Mouse (Mus musculus) hindbrain, embryonic 10.5 days (tissue): Measurements from ENCODE around the gene Mex3d. TPM values are rescaled to one million over a fixed set of nuclear protein-coding genes. Genes with fewer than 3 reads are reported as not detected.

Experiments
- DNase-seq: peaks from one replicate; pipeline ENCODE4 v3.0.0-alpha.2; 2017; ENCODE audit warnings: low spot score
- H3K27ac ChIP-seq: fragments of 300-500 bp; sonication (generic); 2 replicates; pipeline ENCODE4 v1.5.1; 2016; ENCODE audit warnings: mild to moderate bottlenecking, moderate library complexity
- H3K27me3 ChIP-seq: fragments of 300-500 bp; sonication (generic); 2 replicates; pipeline ENCODE4 v1.6.1; 2016; ENCODE audit warnings: mild to moderate bottlenecking; ENCODE audit not compliant: poor library complexity, insufficient read depth, severe bottlenecking
- H3K36me3 ChIP-seq: fragments of 300-500 bp; sonication (generic); 2 replicates; pipeline ENCODE4 v1.6.1; 2016; ENCODE audit warnings: mild to moderate bottlenecking, moderate library complexity
- H3K4me1 ChIP-seq: fragments of 300-500 bp; sonication (generic); replicated peaks from 2 replicates; pipeline ENCODE4 v1.6.1; 2016; ENCODE audit warnings: mild to moderate bottlenecking
- H3K4me3 ChIP-seq: fragments of 300-500 bp; sonication (generic); 2 replicates; pipeline ENCODE4 v1.5.1; 2016; ENCODE audit warnings: mild to moderate bottlenecking, moderate library complexity
- H3K9me3 ChIP-seq: fragments of 300-500 bp; sonication (generic); 2 replicates; pipeline ENCODE4 v1.6.1; 2016; ENCODE audit warnings: mild to moderate bottlenecking, moderate library complexity
- WGBS: fragments of 180-500 bp; shearing (Covaris S2); methylation state at CpG from one replicate; pipeline ENCODE4 v1.1.7; 2016; 5-methylcytosine and 5-hydroxymethylcytosine counted together
- polyA plus RNA-seq: library from polyadenylated mRNA; unstranded; fragments of >200 nt; fragmentation: Nextera tagmentation; extraction: Ambion mirVana; gene quantifications from 2 replicates; pipeline ENCODE4 v1.2.1, GENCODE M21; 2016

The Mex3d gene
- polyA plus RNA-seq, 1 experiment from 2014 or later = 8.8 TPM

DNA sequence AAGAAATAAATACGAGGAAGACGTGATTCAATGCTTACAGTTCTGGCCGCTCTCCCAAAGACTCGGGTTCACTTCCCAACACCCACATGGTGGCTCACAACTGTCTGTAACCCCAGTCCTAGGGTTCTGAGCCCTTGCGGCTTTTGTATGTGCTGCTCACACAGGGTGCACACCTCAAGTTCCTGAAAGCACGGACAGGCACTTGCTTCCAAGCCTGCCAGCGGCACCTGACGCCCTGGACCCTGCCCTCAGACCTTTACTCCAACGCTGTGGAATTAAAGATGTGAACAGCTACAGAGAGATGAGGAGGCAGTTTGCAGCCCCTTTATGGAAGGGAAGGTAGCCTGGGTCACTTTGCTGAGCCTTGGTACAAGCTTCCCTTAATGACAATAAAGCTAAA, 3.2 kb upstream of the Mex3d start:
- H3K4me3 ChIP-seq = no peak overlapping the region
- H3K4me1 ChIP-seq = peaks cover 18% of the 10 kb centered on the region
- DNase-seq = no peak
- H3K27me3 ChIP-seq = no peaks in the 10 kb centered on the region
- no peaks in the 10 kb centered on the region for H3K9me3 ChIP-seq
- WGBS = 85% methylated on average over 9 of the region's 9 CpGs
- H3K36me3 ChIP-seq = peaks cover 61% of the 10 kb centered on the region
- H3K27ac ChIP-seq = no peak overlapping the region

DNA sequence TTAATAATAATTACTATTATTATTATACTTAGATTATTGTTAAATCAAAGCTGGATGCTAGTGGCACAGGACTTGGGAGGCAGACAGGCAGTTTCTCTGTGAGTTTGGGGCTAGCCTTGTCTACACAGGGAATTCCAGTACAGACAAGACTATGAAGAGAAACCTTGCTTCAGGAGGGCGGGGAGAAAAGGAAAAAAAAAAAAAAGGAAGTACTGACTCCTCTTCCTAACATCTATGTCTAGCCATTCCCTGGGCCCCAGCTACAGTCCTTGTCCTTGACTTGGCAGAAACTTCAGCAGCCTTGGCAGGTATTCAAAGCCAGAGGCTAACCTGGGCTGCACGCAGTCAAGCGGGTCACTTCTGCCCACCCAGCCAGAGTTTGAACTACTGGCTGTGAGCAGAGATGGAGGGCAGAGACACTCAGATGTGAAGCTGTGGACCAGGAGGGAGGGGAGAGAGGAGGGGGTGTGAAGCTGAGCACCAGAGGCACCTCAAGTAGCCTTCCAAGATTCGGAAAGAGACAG, 1.8 kb upstream of the Mex3d start:
- 82% methylated on average over 4 of the region's 4 CpGs for WGBS
- no peak overlapping the region for H3K27ac ChIP-seq
- H3K9me3 ChIP-seq = no peaks in the 10 kb centered on the region
- H3K36me3 ChIP-seq = peaks cover 60% of the 10 kb centered on the region
- H3K27me3 ChIP-seq = no peaks in the 10 kb centered on the region
- no peak for DNase-seq
- peaks cover 30% of the 10 kb centered on the region for H3K4me1 ChIP-seq
- no peak overlapping the region for H3K4me3 ChIP-seq

DNA sequence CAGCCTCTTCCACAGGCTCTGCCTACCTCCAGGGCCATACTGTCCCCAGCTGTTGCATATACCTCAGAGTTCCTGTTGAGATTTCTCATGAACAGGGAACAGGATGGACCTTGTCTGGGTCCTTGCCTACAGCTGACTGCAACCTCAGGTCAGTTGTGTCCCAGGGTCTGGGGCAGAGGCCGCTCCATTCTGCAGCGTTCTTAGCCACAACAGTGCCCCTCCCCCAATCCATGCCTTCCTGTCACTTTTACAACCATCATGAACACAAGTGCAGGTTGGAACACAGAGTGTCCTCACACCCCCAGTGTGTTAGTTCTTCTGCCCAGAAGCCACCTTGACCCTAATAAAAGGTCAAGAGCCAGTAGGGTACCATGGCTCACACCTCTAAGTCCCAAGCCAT, 1.3 kb upstream of the Mex3d start:
- Histone ChIP-seq H3K4me3 (peak overlapping the region; percentile 97), H3K9me3 (no peaks in the 10 kb centered on the region), H3K27ac (peak overlapping the region; percentile 98), H3K4me1 (peaks cover 35% of the 10 kb centered on the region), H3K36me3 (peaks cover 60% of the 10 kb centered on the region), H3K27me3 (no peaks in the 10 kb centered on the region)
- 34% methylated on average over 2 of the region's 2 CpGs for WGBS
- DNase-seq = no peak

GRCm38 (mm10) chr10:80386735-80387471, 556 bp downstream of the Mex3d start:
- H3K4me1 ChIP-seq = peaks cover 44% of the 10 kb centered on the region
- H3K27me3 ChIP-seq = no peaks in the 10 kb centered on the region
- no peaks in the 10 kb centered on the region for H3K9me3 ChIP-seq
- WGBS = under 1% methylated on average over 94 of the region's 94 CpGs
- H3K36me3 ChIP-seq = peaks cover 60% of the 10 kb centered on the region
- peak overlapping the region; percentile 98 for H3K27ac ChIP-seq
- DNase-seq = peak; percentile 35
- H3K4me3 ChIP-seq = peak overlapping the region; percentile 97

DNA sequence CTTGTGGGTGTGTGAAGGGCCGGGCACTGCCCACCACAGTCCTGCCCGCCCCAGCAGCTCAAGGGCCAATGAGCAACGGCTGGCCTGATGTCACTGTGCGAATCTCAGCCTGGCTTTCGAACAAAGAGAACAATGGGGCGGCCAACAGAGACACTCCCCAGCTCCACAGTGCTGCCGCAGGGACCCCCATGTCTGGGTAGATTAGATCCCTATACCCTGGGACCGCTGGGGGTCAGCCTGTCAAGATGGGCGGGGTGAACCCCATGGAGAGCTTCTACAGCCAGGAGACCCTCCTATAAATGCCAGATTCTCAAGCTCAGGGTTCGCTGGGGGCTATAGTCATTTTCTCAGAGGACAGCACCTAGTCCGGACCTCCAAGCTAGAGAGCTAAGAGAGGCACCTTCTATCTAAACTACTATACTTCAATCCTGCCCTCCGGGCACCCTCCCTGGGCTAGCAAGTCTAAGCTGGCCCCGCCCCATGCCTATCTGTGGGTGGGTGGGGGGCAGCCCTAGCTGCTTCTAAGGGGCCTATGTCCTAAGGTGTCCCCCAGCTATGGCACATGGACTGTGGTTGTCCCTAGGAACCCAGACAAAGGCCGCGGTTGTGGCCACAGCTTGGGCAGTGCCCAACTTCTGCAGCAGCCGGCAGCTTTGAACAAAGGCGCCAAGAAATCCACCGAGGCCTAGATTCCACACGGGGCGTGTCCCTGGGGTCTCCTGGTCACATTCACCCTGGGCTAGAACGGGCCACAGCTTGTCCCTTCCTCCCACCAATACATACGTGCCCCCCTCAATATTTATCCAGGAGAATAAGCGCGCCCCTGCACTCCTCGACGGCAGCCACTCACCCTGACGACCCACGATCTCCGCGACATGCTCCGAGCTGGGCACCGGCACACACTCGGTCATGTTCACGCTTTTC, 1.4 kb downstream of the Mex3d start:
- Histone ChIP-seq H3K36me3 (peaks cover 60% of the 10 kb centered on the region), H3K4me1 (peaks cover 49% of the 10 kb centered on the region)
- DNase-seq = peak; percentile 84

DNA sequence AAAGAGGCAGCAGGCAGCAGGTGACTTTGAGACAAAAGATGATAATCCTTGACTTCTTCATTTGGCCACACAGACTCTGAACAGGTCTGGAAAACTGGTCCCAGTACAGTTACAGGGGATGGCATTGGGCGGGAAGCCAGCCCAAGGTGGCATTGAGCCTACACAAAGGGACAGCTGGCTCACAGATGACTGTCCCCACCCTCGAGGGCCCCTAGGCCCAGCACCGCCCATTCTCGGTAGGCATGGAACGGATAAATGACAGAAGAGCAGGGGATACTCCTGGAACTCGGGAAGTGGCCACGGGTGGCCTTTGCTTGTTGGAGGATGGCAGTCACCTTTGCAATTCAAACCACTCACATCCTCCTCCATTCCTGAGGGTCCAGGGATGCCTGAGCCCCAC, 2.1 kb downstream of the Mex3d start:
- Histone ChIP-seq H3K9me3 (no peaks in the 10 kb centered on the region), H3K27ac (peak overlapping the region; percentile 98), H3K4me1 (peaks cover 52% of the 10 kb centered on the region), H3K4me3 (peak overlapping the region; percentile 97), H3K27me3 (no peaks in the 10 kb centered on the region), H3K36me3 (peaks cover 60% of the 10 kb centered on the region)
- WGBS = 20% methylated on average over 7 of the region's 7 CpGs
- no peak for DNase-seq

More for the DNA sequence above, 1.4 kb downstream of the Mex3d start:
- H3K4me3 ChIP-seq = peak overlapping the region; percentile 97
- no peaks in the 10 kb centered on the region for H3K9me3 ChIP-seq
- WGBS = under 1% methylated on average over 34 of the region's 34 CpGs
- H3K27ac ChIP-seq = peak overlapping the region; percentile 98
- H3K27me3 ChIP-seq = no peaks in the 10 kb centered on the region

- Histone ChIP-seq H3K4me3 (peak overlapping the region; percentile 97), H3K36me3 (peaks cover 60% of the 10 kb centered on the region), H3K4me1 (peaks cover 52% of the 10 kb centered on the region), H3K27me3 (no peaks in the 10 kb centered on the region), H3K9me3 (no peaks in the 10 kb centered on the region), H3K27ac (peak overlapping the region; percentile 98)
- WGBS = 81% methylated on average over 7 of the region's 7 CpGs
- DNase-seq = no peak
These were observed 2.8 kb downstream of the Mex3d start for GRCm38 (mm10) chr10:80384709-80385108.

- no peaks in the 10 kb centered on the region for H3K27me3 ChIP-seq
- peaks cover 64% of the 10 kb centered on the region for H3K36me3 ChIP-seq
- DNase-seq = no peak
- H3K4me3 ChIP-seq = peak overlapping the region; percentile 97
- WGBS = 90% methylated on average over 4 of the region's 4 CpGs
- peak overlapping the region; percentile 98; the same call in 1 of the 2 replicates for H3K27ac ChIP-seq
- H3K4me1 ChIP-seq = peaks cover 52% of the 10 kb centered on the region
- no peaks in the 10 kb centered on the region for H3K9me3 ChIP-seq
These were observed 3.3 kb downstream of the Mex3d start for GRCm38 (mm10) chr10:80384115-80384639.

- no peak for DNase-seq
- H3K9me3 ChIP-seq = no peaks in the 10 kb centered on the region
- 69% methylated on average over 4 of the region's 4 CpGs for WGBS
- H3K36me3 ChIP-seq = peaks cover 66% of the 10 kb centered on the region
- H3K27ac ChIP-seq = peak overlapping the region; percentile 18; the same call in 1 of the 2 replicates
- H3K4me1 ChIP-seq = peaks cover 50% of the 10 kb centered on the region
- H3K4me3 ChIP-seq = peak overlapping the region; percentile 97
- no peaks in the 10 kb centered on the region for H3K27me3 ChIP-seq
These were observed 4.0 kb downstream of the Mex3d start for GRCm38 (mm10) chr10:80383431-80383830.

- Histone ChIP-seq H3K9me3 (no peaks in the 10 kb centered on the region), H3K36me3 (peaks cover 66% of the 10 kb centered on the region), H3K4me3 (peak overlapping the region; percentile 97; the same call in 1 of the 2 replicates), H3K27ac (peak overlapping the region; percentile 18; the same call in 1 of the 2 replicates), H3K4me1 (peaks cover 44% of the 10 kb centered on the region), H3K27me3 (no peaks in the 10 kb centered on the region)
- WGBS = 94% methylated on average over 7 of the region's 7 CpGs
- DNase-seq = no peak
These were observed 4.7 kb downstream of the Mex3d start for GRCm38 (mm10) chr10:80382641-80383365.

DNA sequence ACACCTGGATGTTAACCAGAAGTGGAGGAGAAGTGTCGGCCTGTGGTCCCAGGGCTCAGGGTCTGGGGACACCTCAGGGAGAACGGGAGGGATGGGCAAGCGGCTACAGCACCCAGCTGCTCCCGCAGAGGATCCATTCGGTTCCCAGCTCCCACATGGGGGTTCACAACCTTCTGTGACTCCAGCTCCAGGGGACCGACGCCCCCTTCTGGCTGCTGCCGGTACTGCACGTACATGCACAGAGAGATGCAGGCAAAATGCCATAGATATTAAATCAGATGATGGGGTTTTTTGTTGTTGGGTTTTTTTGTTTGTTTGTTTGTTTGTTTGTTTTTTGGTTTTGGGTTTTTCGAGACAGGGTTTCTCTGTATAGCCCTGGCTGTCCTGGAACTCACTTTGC, 9.7 kb downstream of the Mex3d start:
- no peak for DNase-seq
- WGBS = 49% methylated on average over 10 of the region's 10 CpGs
- H3K4me1 ChIP-seq = peaks cover 12% of the 10 kb centered on the region
- H3K27ac ChIP-seq = no peak overlapping the region
- peaks cover 37% of the 10 kb centered on the region for H3K36me3 ChIP-seq
- H3K9me3 ChIP-seq = no peaks in the 10 kb centered on the region
- peaks cover 4% of the 10 kb centered on the region; the same call in 1 of the 2 replicates for H3K27me3 ChIP-seq
- no peak overlapping the region for H3K4me3 ChIP-seq

- H3K4me3 ChIP-seq = no peak overlapping the region
- WGBS = 1% methylated on average over 7 of the region's 7 CpGs
- peaks cover 23% of the 10 kb centered on the region for H3K4me1 ChIP-seq
- H3K27ac ChIP-seq = no peak overlapping the region
- H3K27me3 ChIP-seq = peaks cover 8% of the 10 kb centered on the region; the same call in 1 of the 2 replicates
- DNase-seq = peak; percentile 95
- H3K36me3 ChIP-seq = peaks cover 22% of the 10 kb centered on the region
- no peaks in the 10 kb centered on the region for H3K9me3 ChIP-seq
These were observed 11.3 kb downstream of the Mex3d start for GRCm38 (mm10) chr10:80376160-80376559.
